Mouse (Mus musculus) limb, embryonic 15.5 days (tissue): Measurements from ENCODE around the gene Snrpf. TPM values are rescaled to one million over a fixed set of nuclear protein-coding genes. Genes with fewer than 3 reads are reported as not detected.

Source experiments
- ATAC-seq: fragments of 200-750 bp; cut with Nextera tagmentation; 2 replicates; pipeline ENCODE4 v1.8.0; 2017; ENCODE audit warnings: low read depth, moderate TSS enrichment; ENCODE audit not compliant: insufficient number of reproducible peaks, low FRiP score, low TSS enrichment
- H3K27ac ChIP-seq: fragments of 300-500 bp; sonication (generic); 2 replicates; pipeline ENCODE4 v1.5.1; 2015; ENCODE audit warnings: moderate library complexity, mild to moderate bottlenecking, inconsistent platforms
- H3K27me3 ChIP-seq: fragments of 300-500 bp; sonication (generic); 2 replicates; pipeline ENCODE4 v1.6.1; 2015; ENCODE audit warnings: inconsistent platforms
- H3K36me3 ChIP-seq: fragments of 300-500 bp; sonication (generic); 2 replicates; pipeline ENCODE4 v1.6.1; 2015; ENCODE audit warnings: inconsistent platforms
- H3K4me1 ChIP-seq: fragments of 300-500 bp; sonication (generic); 2 replicates; pipeline ENCODE4 v1.6.1; 2015; ENCODE audit warnings: inconsistent platforms
- H3K4me2 ChIP-seq: fragments of 300-500 bp; sonication (generic); 2 replicates; pipeline ENCODE4 v1.6.1; 2015; ENCODE audit warnings: mild to moderate bottlenecking, inconsistent platforms
- H3K4me3 ChIP-seq: fragments of 300-500 bp; sonication (generic); 2 replicates; pipeline ENCODE4 v1.5.1; 2015; ENCODE audit warnings: mild to moderate bottlenecking, inconsistent platforms
- H3K9ac ChIP-seq: fragments of 300-500 bp; sonication (generic); 2 replicates; pipeline ENCODE4 v1.6.1; 2015; ENCODE audit warnings: inconsistent platforms
- H3K9me3 ChIP-seq: fragments of 300-500 bp; sonication (generic); 2 replicates; pipeline ENCODE4 v1.6.1; 2016; ENCODE audit warnings: inconsistent platforms
- whole genome bisulfite sequencing: fragments of 180-500 bp; shearing (Covaris S2); methylation state at CpG from one replicate; pipeline ENCODE4 v1.1.7; 2015; 5-methylcytosine and 5-hydroxymethylcytosine counted together
- polyA plus RNA-seq: library from polyadenylated mRNA; unstranded; fragments of >200 nt; fragmentation: Nextera tagmentation; extraction: Ambion mirVana; gene quantifications from 2 replicates; pipeline ENCODE4 v1.2.1, GENCODE M21; 2015

Gene Snrpf
- polyA plus RNA-seq, 1 experiment from 2014 or later = 98.8 TPM

GRCm38 (mm10) chr10:93609236-93609635 is 19.7 kb upstream of the Snrpf start:
- Histone ChIP-seq H3K4me3 (no peak overlapping the region), H3K27ac (no peak overlapping the region), H3K4me2 (no peak overlapping the region), H3K27me3 (no peaks in the 10 kb centered on the region), H3K36me3 (no peaks in the 10 kb centered on the region), H3K9ac (no peak overlapping the region), H3K4me1 (no peaks in the 10 kb centered on the region), H3K9me3 (no peaks in the 10 kb centered on the region)
- ATAC-seq = no peak
- 90% methylated on average over 7 of the region's 7 CpGs for WGBS

DNA sequence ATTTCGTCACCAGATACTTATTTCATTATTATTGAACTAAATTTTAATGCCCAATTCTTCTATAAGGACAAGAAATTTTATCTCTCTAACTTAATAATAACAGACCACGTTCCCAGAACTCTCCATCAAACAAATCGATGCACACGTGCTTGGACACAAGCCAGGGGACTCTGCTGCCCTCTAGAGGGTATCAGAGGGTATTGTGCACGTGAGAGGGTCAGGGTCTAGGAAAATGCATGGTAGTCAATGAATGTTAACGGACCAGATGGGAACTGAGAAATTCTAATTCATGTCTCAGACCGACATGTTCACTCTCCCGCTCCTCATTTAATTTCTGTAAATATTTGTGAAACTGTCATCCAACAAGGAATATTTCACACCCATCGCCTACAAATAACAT is 18.5 kb upstream of the Snrpf start:
- no peaks in the 10 kb centered on the region for H3K36me3 ChIP-seq
- H3K27me3 ChIP-seq = no peaks in the 10 kb centered on the region
- H3K27ac ChIP-seq = no peak overlapping the region
- H3K4me1 ChIP-seq = no peaks in the 10 kb centered on the region
- no peak overlapping the region for H3K4me3 ChIP-seq
- 57% methylated on average over 9 of the region's 9 CpGs for WGBS
- H3K9ac ChIP-seq = no peak overlapping the region
- no peaks in the 10 kb centered on the region for H3K9me3 ChIP-seq
- ATAC-seq = no peak
- H3K4me2 ChIP-seq = no peak overlapping the region

DNA sequence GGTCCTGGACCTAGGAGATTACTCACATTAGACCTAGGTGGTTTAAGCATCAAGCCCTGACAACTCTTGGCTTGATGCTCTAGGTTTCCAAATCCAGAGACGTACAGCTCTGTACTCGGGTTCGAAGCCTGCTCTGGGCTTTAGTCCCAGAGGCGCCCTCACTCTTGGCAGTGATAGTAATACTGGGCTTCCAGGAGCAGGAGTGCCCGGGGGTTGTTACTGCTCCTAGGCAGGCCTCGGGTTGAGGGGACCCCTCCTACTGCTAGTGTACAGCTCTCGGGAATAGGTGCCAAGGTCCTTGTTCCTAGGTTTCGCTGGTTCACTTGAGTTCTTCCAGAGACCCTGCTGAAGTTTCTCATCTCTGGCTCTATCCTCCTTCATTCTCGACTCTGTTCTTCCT is 16.8 kb upstream of the Snrpf start:
- no peak for ATAC-seq
- WGBS = 91% methylated on average over 9 of the region's 9 CpGs
- H3K36me3 ChIP-seq = no peaks in the 10 kb centered on the region
- H3K4me1 ChIP-seq = no peaks in the 10 kb centered on the region
- no peaks in the 10 kb centered on the region for H3K27me3 ChIP-seq
- no peaks in the 10 kb centered on the region for H3K9me3 ChIP-seq
- H3K9ac ChIP-seq = no peak overlapping the region
- H3K4me2 ChIP-seq = no peak overlapping the region
- no peak overlapping the region for H3K4me3 ChIP-seq
- H3K27ac ChIP-seq = no peak overlapping the region

- Histone ChIP-seq H3K36me3 (no peaks in the 10 kb centered on the region), H3K4me1 (no peaks in the 10 kb centered on the region), H3K4me2 (no peak overlapping the region), H3K9ac (no peak overlapping the region), H3K4me3 (no peak overlapping the region), H3K9me3 (no peaks in the 10 kb centered on the region), H3K27me3 (no peaks in the 10 kb centered on the region), H3K27ac (no peak overlapping the region)
- no peak for ATAC-seq
- WGBS = 91% methylated on average over 1 of the region's 1 CpGs
Measured at GRCm38 (mm10) chr10:93603256-93603655, 13.8 kb upstream of the Snrpf start.

- no peaks in the 10 kb centered on the region for H3K27me3 ChIP-seq
- no peak overlapping the region for H3K4me3 ChIP-seq
- no peaks in the 10 kb centered on the region for H3K9me3 ChIP-seq
- WGBS = 83% methylated on average over 5 of the region's 5 CpGs
- H3K27ac ChIP-seq = no peak overlapping the region
- no peaks in the 10 kb centered on the region for H3K36me3 ChIP-seq
- no peak overlapping the region for H3K9ac ChIP-seq
- no peak overlapping the region for H3K4me2 ChIP-seq
- no peaks in the 10 kb centered on the region for H3K4me1 ChIP-seq
- ATAC-seq = no peak
Measured at GRCm38 (mm10) chr10:93602309-93602708, 12.8 kb upstream of the Snrpf start.

GRCm38 (mm10) chr10:93596641-93597040 is 7.1 kb upstream of the Snrpf start:
- H3K4me3 ChIP-seq = no peak overlapping the region
- H3K27ac ChIP-seq = no peak overlapping the region
- 0 out of 2 replicates have a peak, but pooled peaks cover 3% of the 10 kb centered on the region for H3K27me3 ChIP-seq
- H3K9ac ChIP-seq = no peak overlapping the region
- no peaks in the 10 kb centered on the region for H3K4me1 ChIP-seq
- no peak for ATAC-seq
- no peak overlapping the region for H3K4me2 ChIP-seq
- WGBS = 74% methylated on average over 3 of the region's 3 CpGs
- no peaks in the 10 kb centered on the region for H3K9me3 ChIP-seq
- no peaks in the 10 kb centered on the region for H3K36me3 ChIP-seq

DNA sequence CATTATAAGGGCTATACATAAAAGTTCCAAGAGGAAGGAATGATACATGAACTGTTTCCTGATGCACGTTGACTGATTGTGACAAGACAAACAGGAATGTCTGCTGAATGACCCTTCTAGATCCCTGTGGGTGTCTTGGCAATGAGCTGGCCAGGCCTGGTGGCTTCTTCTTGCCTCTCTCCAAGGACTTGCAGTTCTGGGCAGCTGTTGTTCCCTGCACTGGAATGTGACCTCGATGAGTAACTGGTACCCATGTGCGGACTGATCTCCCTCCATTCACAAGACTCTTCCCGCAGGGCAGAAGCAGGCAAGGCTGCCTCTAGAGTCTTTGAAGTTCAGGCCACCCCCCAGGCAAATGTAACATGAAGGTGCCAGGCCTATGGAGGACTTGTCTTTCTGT is 6.3 kb upstream of the Snrpf start:
- no peaks in the 10 kb centered on the region for H3K4me1 ChIP-seq
- no peak overlapping the region for H3K9ac ChIP-seq
- no peak overlapping the region for H3K4me2 ChIP-seq
- no peaks in the 10 kb centered on the region for H3K36me3 ChIP-seq
- 46% methylated on average over 4 of the region's 4 CpGs for WGBS
- no peaks in the 10 kb centered on the region for H3K9me3 ChIP-seq
- no peak overlapping the region for H3K4me3 ChIP-seq
- H3K27me3 ChIP-seq = 0 out of 2 replicates have a peak, but pooled peaks cover 3% of the 10 kb centered on the region
- no peak overlapping the region for H3K27ac ChIP-seq
- ATAC-seq = no peak

DNA sequence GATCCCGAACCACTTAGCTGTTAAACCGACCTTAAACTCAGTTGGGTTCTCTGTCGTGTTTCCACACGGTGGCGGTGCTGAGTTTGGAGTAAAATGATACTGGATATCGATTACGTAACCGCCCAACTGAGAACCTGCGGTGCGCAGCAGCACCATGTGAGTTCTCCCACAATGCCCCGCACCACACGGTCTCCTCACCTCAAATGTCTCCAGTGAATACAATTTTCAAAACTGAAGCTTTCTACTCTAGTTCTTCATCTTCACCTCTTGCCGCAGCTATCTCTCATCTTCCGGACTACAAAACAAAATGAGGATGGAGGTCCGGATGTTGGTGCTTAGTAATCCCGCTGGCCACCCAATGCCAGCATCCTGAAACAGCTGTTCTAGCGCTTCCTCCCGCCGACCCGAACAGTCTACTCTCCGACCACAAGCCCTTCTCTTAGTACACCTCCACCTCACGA is 4.5 kb upstream of the Snrpf start:
- no peak for ATAC-seq
- Histone ChIP-seq H3K9me3 (no peaks in the 10 kb centered on the region), H3K27me3 (0 out of 2 replicates have a peak, but pooled peaks cover 3% of the 10 kb centered on the region), H3K4me3 (peak overlapping the region; percentile 46), H3K27ac (no peak overlapping the region), H3K36me3 (no peaks in the 10 kb centered on the region), H3K4me1 (peaks cover 2% of the 10 kb centered on the region; the same call in 1 of the 2 replicates), H3K4me2 (peak overlapping the region; percentile 76), H3K9ac (0 out of 2 replicates have a peak overlapping the region, but pooled peaks have one; percentile 14)
- under 1% methylated on average over 22 of the region's 22 CpGs for WGBS

- 0 out of 2 replicates have a peak, but pooled peaks cover 3% of the 10 kb centered on the region for H3K27me3 ChIP-seq
- no peak for ATAC-seq
Measured at GRCm38 (mm10) chr10:93592456-93592855, 3.0 kb upstream of the Snrpf start.

GRCm38 (mm10) chr10:93588796-93589195 is 710 bp downstream of the Snrpf start:
- peak overlapping the region; percentile 67 for H3K27ac ChIP-seq
- H3K4me3 ChIP-seq = peak overlapping the region; percentile 72
- ATAC-seq = no peak
- peaks cover 10% of the 10 kb centered on the region for H3K4me1 ChIP-seq
- 2% methylated on average over 11 of the region's 11 CpGs for WGBS
- no peaks in the 10 kb centered on the region for H3K9me3 ChIP-seq
- 0 out of 2 replicates have a peak, but pooled peaks cover 3% of the 10 kb centered on the region for H3K27me3 ChIP-seq
- peak overlapping the region; percentile 58 for H3K9ac ChIP-seq
- H3K36me3 ChIP-seq = peaks cover 11% of the 10 kb centered on the region; the same call in 1 of the 2 replicates
- peak overlapping the region; percentile 78 for H3K4me2 ChIP-seq

More at GRCm38 (mm10) chr10:93592456-93592855, 3.0 kb upstream of the Snrpf start:
- peaks cover 10% of the 10 kb centered on the region for H3K4me1 ChIP-seq
- H3K9ac ChIP-seq = no peak overlapping the region
- H3K36me3 ChIP-seq = no peaks in the 10 kb centered on the region
- no peaks in the 10 kb centered on the region for H3K9me3 ChIP-seq
- H3K4me2 ChIP-seq = no peak overlapping the region
- no peak overlapping the region for H3K27ac ChIP-seq
- 58% methylated on average over 12 of the region's 12 CpGs for WGBS
- no peak overlapping the region for H3K4me3 ChIP-seq

GRCm38 (mm10) chr10:93577271-93577886 is 12.1 kb downstream of the Snrpf start:
- Histone ChIP-seq H3K4me3 (no peak overlapping the region), H3K27ac (no peak overlapping the region), H3K27me3 (no peaks in the 10 kb centered on the region), H3K4me2 (no peak overlapping the region), H3K4me1 (no peaks in the 10 kb centered on the region), H3K9me3 (no peaks in the 10 kb centered on the region), H3K36me3 (peaks cover 10% of the 10 kb centered on the region), H3K9ac (no peak overlapping the region)
- 68% methylated on average over 13 of the region's 13 CpGs for WGBS
- ATAC-seq = no peak

- Histone ChIP-seq H3K36me3 (0 out of 2 replicates have a peak, but pooled peaks cover 2% of the 10 kb centered on the region), H3K9me3 (no peaks in the 10 kb centered on the region), H3K9ac (no peak overlapping the region), H3K27ac (no peak overlapping the region), H3K4me2 (no peak overlapping the region), H3K27me3 (no peaks in the 10 kb centered on the region), H3K4me3 (no peak overlapping the region), H3K4me1 (no peaks in the 10 kb centered on the region)
- WGBS = 90% methylated on average over 8 of the region's 8 CpGs
- ATAC-seq = no peak
Measured at GRCm38 (mm10) chr10:93575960-93576359, 13.5 kb downstream of the Snrpf start.
